In genomic region chr19:56054186-56054585, GRCm38 (mm10) we compare ENCODE assay signal across 26 mouse cellular contexts.
A peak's percentile ranks its signal among the peaks of the same experiment; 100 is the strongest.
DNase-seq lines count a peak whose midpoint lies in the region; ATAC-seq and TF ChIP-seq lines count a peak whose summit lies in the region.
"Had no signal": no experiment of that assay in that cellular context is flagged by ENCODE, and none has a peak within 500 bp of the region (broad histone marks: within the 10 kb centered on the region; RNA-seq: fewer than 3 reads in every experiment).

No protein-coding gene starts in this region.

- H3K36me3 ChIP-seq in forebrain, embryonic 11.5 days (ENCODE audit: control insufficient read depth, insufficient read depth, low read length), result no peaks in the 10 kb centered on the region
- H3K36me3 ChIP-seq in forebrain, embryonic 16.5 days (ENCODE audit: control insufficient read depth, insufficient read depth), result no peaks in the 10 kb centered on the region
- H3K36me3 ChIP-seq in MEL (ENCODE audit: control insufficient read depth in 1 of 2, insufficient read depth in 2 of 2, low read length in 2 of 2), result no peaks in the 10 kb centered on the region
- H3K36me3 ChIP-seq: forebrain, embryonic 12.5 days; heart, embryonic 12.5 days; heart, embryonic 15.5 days had no signal

- H3K9ac ChIP-seq in forebrain, embryonic 11.5 days (ENCODE audit: low read length), result no peak overlapping the region
- H3K9ac ChIP-seq in forebrain, embryonic 16.5 days (replicated peaks; ENCODE audit: low read depth, low read length), result no peak overlapping the region
- no peak overlapping the region for H3K9ac ChIP-seq in MEL (ENCODE audit: control insufficient read depth, low read depth, low read length, poor library complexity, severe bottlenecking)
- H3K9ac ChIP-seq: forebrain, embryonic 12.5 days; forebrain, postnatal 0 days; heart, embryonic 12.5 days; heart, embryonic 15.5 days; hindbrain, embryonic 14.5 days had no signal

- no peak overlapping the region for H3K27ac ChIP-seq in forebrain, embryonic 11.5 days (ENCODE audit: low read depth, low read length)
- H3K27ac ChIP-seq in forebrain, embryonic 16.5 days (ENCODE audit: low read length), result no peak overlapping the region
- no peak overlapping the region for H3K27ac ChIP-seq in MEL (ENCODE audit: control insufficient read depth, low read depth, low read length)
- no peak overlapping the region for H3K27ac ChIP-seq in layer of hippocampus, adult 2 months
- H3K27ac ChIP-seq: forebrain, embryonic 12.5 days; heart, embryonic 15.5 days; hindbrain, embryonic 14.5 days; hindbrain, postnatal 0 days had no signal

- H3K4me3 ChIP-seq in forebrain, embryonic 11.5 days (ENCODE audit: low read depth, low read length), result no peak overlapping the region
- H3K4me3 ChIP-seq in forebrain, embryonic 16.5 days (replicated peaks; ENCODE audit: low read length), result no peak overlapping the region
- H3K4me3 ChIP-seq in MEL (ENCODE audit: control insufficient read depth in 1 of 2, insufficient read depth in 1 of 2, low read depth in 2 of 2, low read length in 2 of 2), result no peak overlapping the region
- no peak overlapping the region for H3K4me3 ChIP-seq in layer of hippocampus, adult 2 months
- H3K4me3 ChIP-seq: forebrain, embryonic 12.5 days; heart, embryonic 12.5 days; heart, embryonic 15.5 days had no signal

- no peak for TF ChIP-seq EP300 in MEL (IDR thresholded peaks at IDR 0.05; ENCODE audit: low read depth in 1 of 2, low read length in 2 of 2)

- ATAC-seq in forebrain, embryonic 11.5 days (replicated peaks; ENCODE audit: low FRiP score), result no peak
- ATAC-seq in forebrain, embryonic 16.5 days, result no peak
- ATAC-seq in hematopoietic stem cell, adult 5-6 weeks (replicated peaks in 1 of 2; ENCODE audit: insufficient read depth in 1 of 2, low FRiP score in 2 of 2, low TSS enrichment in 1 of 2, low read depth in 1 of 2, poor library complexity in 2 of 2, severe bottlenecking in 2 of 2), result peak; percentile 32 to 42; a peak in 1 of 4 replicates
- ATAC-seq: activated CD4-positive, CD25-positive, alpha-beta regulatory T cell, adult 4 months; CD4-positive, CD25-positive, alpha-beta regulatory T cell, adult 4 months; forebrain, postnatal 0 days; hindbrain, postnatal 0 days; inflammation-experienced regulatory T-cells, adult 6 months; intestine, embryonic 16.5 days had no signal

- TF ChIP-seq CTCF in MEL (IDR thresholded peaks at IDR 0.05 in 2 of 3, conservative IDR thresholded peaks at IDR 0.05 in 1 of 3; ENCODE audit: control insufficient read depth in 1 of 3, insufficient read depth in 1 of 3, low read depth in 2 of 3, low read length in 3 of 3, poor library complexity in 1 of 3, severe bottlenecking in 1 of 3), result no peak
- TF ChIP-seq CTCF in layer of hippocampus, adult 2 months (conservative IDR thresholded peaks at IDR 0.05), result no peak

- TF ChIP-seq RAD21 in MEL (IDR thresholded peaks at IDR 0.05; ENCODE audit: low read depth, low read length), result no peak

- H3K4me2 ChIP-seq in forebrain, embryonic 11.5 days (ENCODE audit: low read depth, low read length, severe bottlenecking), result no peak overlapping the region
- H3K4me2 ChIP-seq in forebrain, embryonic 16.5 days (ENCODE audit: low read length), result no peak overlapping the region
- H3K4me2 ChIP-seq: forebrain, embryonic 12.5 days; heart, embryonic 12.5 days; heart, embryonic 15.5 days; hindbrain, embryonic 14.5 days had no signal

- no peaks in the 10 kb centered on the region for H3K27me3 ChIP-seq in forebrain, embryonic 11.5 days (ENCODE audit: control insufficient read depth, insufficient read depth, low read length)
- no peaks in the 10 kb centered on the region for H3K27me3 ChIP-seq in forebrain, embryonic 16.5 days (replicated peaks; ENCODE audit: control insufficient read depth, insufficient read depth, low read length)
- H3K27me3 ChIP-seq in MEL (ENCODE audit: control insufficient read depth in 1 of 2, insufficient read depth in 2 of 2, low read length in 2 of 2), result no peaks in the 10 kb centered on the region; a peak in 1 of 4 replicates
- H3K27me3 ChIP-seq: heart, embryonic 15.5 days had no signal

- TF ChIP-seq POLR2A in MEL (IDR thresholded peaks at IDR 0.05; ENCODE audit: control insufficient read depth in 1 of 2, insufficient read depth in 1 of 2, low read depth in 1 of 2, low read length in 2 of 2, poor library complexity in 1 of 2), result no peak

- no peaks in the 10 kb centered on the region for H3K4me1 ChIP-seq in forebrain, embryonic 11.5 days (replicated peaks; ENCODE audit: control insufficient read depth, insufficient read depth, low read length)
- H3K4me1 ChIP-seq in forebrain, embryonic 16.5 days (replicated peaks; ENCODE audit: control insufficient read depth, insufficient read depth, low read length), result no peaks in the 10 kb centered on the region
- H3K4me1 ChIP-seq in MEL (ENCODE audit: control insufficient read depth in 1 of 2, insufficient read depth in 2 of 2, low read length in 2 of 2), result no peaks in the 10 kb centered on the region
- H3K4me1 ChIP-seq: heart, embryonic 12.5 days; heart, embryonic 15.5 days had no signal

- WGBS in forebrain, embryonic 11.5 days, result 92% methylated on average over 8 of the region's 8 CpGs
- 95% methylated on average over 8 of the region's 8 CpGs for WGBS in forebrain, embryonic 16.5 days

- peak; percentile 27 for DNase-seq in forebrain, embryonic 11.5 days (ENCODE audit: low spot score)
- DNase-seq in MEL (ENCODE audit: low read depth, low spot score), result peak; percentile 25
- no peak for DNase-seq in ovary, postnatal 36 days (ENCODE audit: low spot score)
- no peak for DNase-seq in layer of hippocampus, adult 2 months (ENCODE audit: low spot score in 2 of 2)
- no peak for DNase-seq in frontal cortex, postnatal 25 days (ENCODE audit: low spot score in 2 of 2)
- DNase-seq: adrenal gland, adult 8-10 months; adrenal gland, postnatal 25 days; cerebellum, adult 11-12 months; cerebellum, adult 8-10 months; cerebellum, postnatal 10 days; cerebellum, postnatal 36 days; forebrain, postnatal 0 days; gastrocnemius, postnatal 25 days; heart, postnatal 10 days; heart, postnatal 36 days had no signal

- no peaks in the 10 kb centered on the region for H3K9me3 ChIP-seq in forebrain, embryonic 11.5 days (ENCODE audit: control insufficient read depth, low read length)
- no peaks in the 10 kb centered on the region for H3K9me3 ChIP-seq in forebrain, embryonic 16.5 days (ENCODE audit: control insufficient read depth, low read length)
- no peaks in the 10 kb centered on the region for H3K9me3 ChIP-seq in MEL (replicated peaks; ENCODE audit: insufficient read depth, low read length)
- H3K9me3 ChIP-seq: forebrain, embryonic 12.5 days; heart, embryonic 12.5 days; heart, embryonic 15.5 days had no signal

- no peaks in the 10 kb centered on the region for H3K79me2 ChIP-seq in MEL (ENCODE audit: control insufficient read depth, insufficient read depth, low read length, poor library complexity)

TF ChIP-seq in MEL, 35 proteins besides CTCF, POLR2A, EP300 and RAD21:
- TF ChIP-seq USF2 (IDR thresholded peaks at IDR 0.05; ENCODE audit: borderline replicate concordance in 1 of 2, insufficient read depth in 1 of 2, low read depth in 1 of 2, low read length in 2 of 2) (no peak), MYC (IDR thresholded peaks at IDR 0.05; ENCODE audit: low read depth, low read length) (no peak), USF1 (IDR thresholded peaks at IDR 0.05; ENCODE audit: low read depth, low read length) (peak; percentile 54; the same call in 1 of the 2 replicates), RCOR1 (IDR thresholded peaks at IDR 0.05; ENCODE audit: low read depth, low read length) (no peak), POLR2AphosphoS2 (IDR thresholded peaks at IDR 0.05; ENCODE audit: low read length) (no peak), MXI1 (IDR thresholded peaks at IDR 0.05; ENCODE audit: low read depth, low read length) (no peak), ETS1 (IDR thresholded peaks at IDR 0.05; ENCODE audit: low read depth, low read length) (no peak), CHD1 (IDR thresholded peaks at IDR 0.05; ENCODE audit: low read depth, low read length) (no peak), ZC3H11A (IDR thresholded peaks at IDR 0.05; ENCODE audit: low read depth, low read length) (no peak), TBP (IDR thresholded peaks at IDR 0.05; ENCODE audit: low read depth, low read length) (no peak), NRF1 (IDR thresholded peaks at IDR 0.05; ENCODE audit: insufficient read depth, low read depth, low read length, poor library complexity, severe bottlenecking) (no peak), BHLHE40 (IDR thresholded peaks at IDR 0.05; ENCODE audit: borderline replicate concordance, low read depth, low read length) (peak; percentile 69; the same call in 1 of the 2 replicates), CHD2 (IDR thresholded peaks at IDR 0.05; ENCODE audit: low read length) (no peak), ZKSCAN1 (IDR thresholded peaks at IDR 0.05; ENCODE audit: low read depth, low read length) (no peak), ZMIZ1 (IDR thresholded peaks at IDR 0.05; ENCODE audit: low read depth, low read length) (no peak), MYB (IDR thresholded peaks at IDR 0.05; ENCODE audit: low read depth, low read length) (no peak), TCF12 (IDR thresholded peaks at IDR 0.05; ENCODE audit: low read depth, low read length) (no peak), KAT2A (conservative IDR thresholded peaks at IDR 0.05; ENCODE audit: low read depth, low read length) (no peak), E2F4 (IDR thresholded peaks at IDR 0.05; ENCODE audit: borderline replicate concordance, low read depth, low read length) (no peak), GATA1 (IDR thresholded peaks at IDR 0.05; ENCODE audit: low read depth, low read length) (0 out of 2 replicates have a peak, but pooled peaks have one; percentile 12), HCFC1 (IDR thresholded peaks at IDR 0.05; ENCODE audit: low read depth, low read length) (no peak)

Comparison
In these comparisons a context has a peak if more than half of its experiments do, and no peak if none do; other contexts are left out.
1. ATAC-seq: peak in hematopoietic stem cell, adult 5-6 weeks (2 of 2); none in forebrain, embryonic 11.5 days (single experiment) and forebrain, embryonic 16.5 days (single experiment).
2. DNase-seq: peak in forebrain, embryonic 11.5 days (single experiment) and MEL (single experiment); none in ovary, postnatal 36 days (single experiment), layer of hippocampus, adult 2 months (0 of 2) and frontal cortex, postnatal 25 days (0 of 2).